Mouse (Mus musculus) stomach, postnatal 0 days (tissue): Measurements from ENCODE around the gene Lss.

Experiments used
- CTCF ChIP-seq: IDR thresholded peaks from 2 replicates; pipeline ENCODE4 v1.5.1; 2016; ENCODE audit warnings: antibody characterized with exemption, low read depth, mild to moderate bottlenecking, moderate library complexity
- EP300 ChIP-seq: optimal IDR thresholded peaks from 2 replicates; pipeline ENCODE3; 2016; ENCODE audit warnings: antibody characterized with exemption

- TF ChIP-seq EP300 (no peak), CTCF (no peak)
Observed at GRCm38 (mm10) chr10:76572151-76572550, 40.8 kb downstream of the Lss start.
